Mouse (Mus musculus) heart, embryonic 16.5 days (tissue): Measurements from ENCODE around the gene Hist1h2br. TPM values are rescaled to one million over a fixed set of nuclear protein-coding genes. Genes with fewer than 3 reads are reported as not detected.
A peak's percentile ranks its signal among the peaks of the same experiment; 100 is the strongest.
"Not testable (repeated sequence)": the region's sequence is repeated elsewhere in the genome, so short reads cannot be mapped to it uniquely, and the experiment has no call there.

ENCODE experiments used
- ATAC-seq: fragments of 200-750 bp; cut with Nextera tagmentation; replicated peaks from 2 replicates; pipeline ENCODE4 v1.8.0; 2017; ENCODE audit warnings: moderate number of reproducible peaks; ENCODE audit not compliant: insufficient read depth, low FRiP score; ENCODE audit errors: extremely low read depth
- H3K27ac ChIP-seq: fragments of 300-500 bp; sonication (generic); 2 replicates; pipeline ENCODE4 v1.5.1; 2014; ENCODE audit warnings: mild to moderate bottlenecking, low read length, control low read depth, moderate library complexity
- H3K27me3 ChIP-seq: fragments of 300-500 bp; sonication (generic); 2 replicates; pipeline ENCODE4 v1.6.1; 2014; ENCODE audit warnings: low read length, mixed read lengths; ENCODE audit not compliant: control insufficient read depth, insufficient read depth
- H3K36me3 ChIP-seq: fragments of 300-500 bp; sonication (generic); 2 replicates; pipeline ENCODE4 v1.6.1; 2014; ENCODE audit not compliant: control insufficient read depth, insufficient read depth
- H3K4me1 ChIP-seq: fragments of 300-500 bp; sonication (generic); 2 replicates; pipeline ENCODE4 v1.6.1; 2014; ENCODE audit warnings: low read length, mixed read lengths; ENCODE audit not compliant: control insufficient read depth, insufficient read depth
- H3K4me2 ChIP-seq: fragments of 300-500 bp; sonication (generic); 2 replicates; pipeline ENCODE4 v1.6.1; 2014; ENCODE audit warnings: low read depth, mild to moderate bottlenecking, control low read depth, low read length
- H3K4me3 ChIP-seq: fragments of 300-500 bp; sonication (generic); 2 replicates; pipeline ENCODE4 v1.5.1; 2014; ENCODE audit warnings: mild to moderate bottlenecking, control low read depth, low read length
- H3K9ac ChIP-seq: fragments of 300-500 bp; sonication (generic); 2 replicates; pipeline ENCODE4 v1.6.1; 2014; ENCODE audit warnings: low read length, control low read depth
- H3K9me3 ChIP-seq: fragments of 300-500 bp; sonication (generic); replicated peaks from 2 replicates; pipeline ENCODE4 v1.6.1; 2016; ENCODE audit warnings: low read length; ENCODE audit not compliant: control insufficient read depth
- WGBS: fragments of 180-500 bp; shearing (Covaris S2); extraction: QIAGEN DNeasy Blood & Tissue Kit; methylation state at CpG from one replicate; pipeline ENCODE4 v1.1.7; 2014; 5-methylcytosine and 5-hydroxymethylcytosine counted together
- polyA plus RNA-seq: library from polyadenylated mRNA; unstranded; fragments of >200 nt; fragmentation: Nextera tagmentation; extraction: Ambion mirVana; gene quantifications from 2 replicates; pipeline ENCODE4 v1.2.1, GENCODE M21; 2015

Gene Hist1h2br
- 9.6 and 10.5 TPM in 2 replicates for polyA plus RNA-seq

- not testable (repeated sequence) for H3K9me3 ChIP-seq, H3K27ac ChIP-seq, H3K36me3 ChIP-seq, H3K9ac ChIP-seq, H3K4me2 ChIP-seq, H3K27me3 ChIP-seq, H3K4me3 ChIP-seq, H3K4me1 ChIP-seq
- no CpG with 5 or more reads among the region's 24 CpGs for WGBS
- peak; percentile 91 for ATAC-seq
Measured at GRCm38 (mm10) chr13:21833461-21833860, at the start of gene Hist1h2br, which contains the start of gene Hist1h2ap. Gene Hist1h2br, plus strand, starts transcription at chr13:21833743. Gene Hist1h2ap, minus strand, starts transcription at chr13:21833507.

- no peak overlapping the region for H3K4me3 ChIP-seq
- no peaks in the 10 kb centered on the region for H3K36me3 ChIP-seq
- WGBS: 51% methylated on average over 6 of the region's 6 CpGs
- H3K27me3 ChIP-seq: no peaks in the 10 kb centered on the region
- H3K4me2 ChIP-seq: peak overlapping the region; percentile 62
- peak overlapping the region; percentile 49 for H3K27ac ChIP-seq
- no peaks in the 10 kb centered on the region for H3K9me3 ChIP-seq
- peaks cover 30% of the 10 kb centered on the region for H3K4me1 ChIP-seq
- peak overlapping the region; percentile 28 for H3K9ac ChIP-seq
- ATAC-seq: no peak
Measured at GRCm38 (mm10) chr13:21784311-21784710, 49.2 kb upstream of the Hist1h2br start.

- H3K36me3 ChIP-seq: no peaks in the 10 kb centered on the region
- ATAC-seq: no peak
- H3K9ac ChIP-seq: peak overlapping the region; percentile 56
- peak overlapping the region; percentile 52 for H3K4me3 ChIP-seq
- H3K27ac ChIP-seq: peak overlapping the region; percentile 82
- peaks cover 29% of the 10 kb centered on the region for H3K4me1 ChIP-seq
- peak overlapping the region; percentile 62 for H3K4me2 ChIP-seq
- 7% methylated on average over 8 of the region's 8 CpGs for WGBS
- no peaks in the 10 kb centered on the region for H3K27me3 ChIP-seq
- H3K9me3 ChIP-seq: no peaks in the 10 kb centered on the region
Measured at GRCm38 (mm10) chr13:21786189-21786898, 47.2 kb upstream of the Hist1h2br start.

- not testable (repeated sequence) for H3K27me3 ChIP-seq, H3K36me3 ChIP-seq, H3K9me3 ChIP-seq
- Histone ChIP-seq H3K9ac (peak within 1 kb of the TSS; percentile 56), H3K4me2 (peak within 1 kb of the TSS; percentile 62), H3K27ac (peak within 1 kb of the TSS; percentile 82), H3K4me3 (peak within 1 kb of the TSS; percentile 52), H3K4me1 (peaks cover 29% of the 10 kb centered on the region)
- WGBS: under 1% methylated on average over 35 of the region's 63 CpGs
- peak; percentile 91 for ATAC-seq
Measured at GRCm38 (mm10) chr13:21786899-21787629, 46.5 kb upstream of the Hist1h2br start, which contains the start of the genes Hist1h2an and Hist1h2bp. Gene Hist1h2an, minus strand, starts transcription at chr13:21787218. Gene Hist1h2bp, plus strand, starts transcription at chr13:21787461.

GRCm38 (mm10) chr13:21787760-21788593 is 45.6 kb upstream of the Hist1h2br start:
- ATAC-seq: no peak
- Histone ChIP-seq H3K9ac (peak overlapping the region; percentile 49), H3K9me3 (no peaks in the 10 kb centered on the region), H3K27me3 (no peaks in the 10 kb centered on the region), H3K4me3 (peak overlapping the region; percentile 26; the same call in 1 of the 2 replicates), H3K27ac (peak overlapping the region; percentile 57; the same call in 1 of the 2 replicates), H3K4me2 (peak overlapping the region; percentile 58), H3K4me1 (peaks cover 21% of the 10 kb centered on the region), H3K36me3 (no peaks in the 10 kb centered on the region)
- WGBS: 34% methylated on average over 13 of the region's 21 CpGs

- Histone ChIP-seq H3K9me3 (no peaks in the 10 kb centered on the region), H3K4me1 (peaks cover 12% of the 10 kb centered on the region), H3K36me3 (no peaks in the 10 kb centered on the region), H3K4me3 (no peak overlapping the region), H3K9ac (no peak overlapping the region), H3K27ac (no peak overlapping the region), H3K4me2 (no peak overlapping the region), H3K27me3 (no peaks in the 10 kb centered on the region)
- WGBS: 54% methylated on average over 6 of the region's 6 CpGs
- no peak for ATAC-seq
Measured at GRCm38 (mm10) chr13:21789925-21790324, 43.6 kb upstream of the Hist1h2br start.

GRCm38 (mm10) chr13:21790601-21791283 is 42.8 kb upstream of the Hist1h2br start:
- H3K4me3 ChIP-seq: peak overlapping the region; percentile 47
- 9% methylated on average over 17 of the region's 18 CpGs for WGBS
- 0 out of 2 replicates have a peak overlapping the region, but pooled peaks have one; percentile 42 for H3K27ac ChIP-seq
- peak overlapping the region; percentile 67 for H3K9ac ChIP-seq
- no peak for ATAC-seq
- H3K36me3 ChIP-seq: no peaks in the 10 kb centered on the region
- peaks cover 12% of the 10 kb centered on the region for H3K4me1 ChIP-seq
- no peaks in the 10 kb centered on the region for H3K27me3 ChIP-seq
- no peaks in the 10 kb centered on the region for H3K9me3 ChIP-seq
- H3K4me2 ChIP-seq: peak overlapping the region; percentile 74

- ATAC-seq: no peak
- Histone ChIP-seq H3K36me3 (no peaks in the 10 kb centered on the region), H3K27ac (no peak overlapping the region), H3K4me2 (no peak overlapping the region), H3K9ac (no peak overlapping the region), H3K4me3 (no peak overlapping the region), H3K27me3 (no peaks in the 10 kb centered on the region), H3K9me3 (no peaks in the 10 kb centered on the region), H3K4me1 (peaks cover 4% of the 10 kb centered on the region)
- WGBS: 90% methylated on average over 7 of the region's 7 CpGs
Measured at GRCm38 (mm10) chr13:21795584-21795983, 38.0 kb upstream of the Hist1h2br start.
